In genomic region chr1:149856720-149857119, GRCm38 (mm10) we compare ENCODE assay signal across 8 mouse cellular contexts.
DNase-seq lines count a peak whose midpoint lies in the region; ATAC-seq lines count a peak whose summit lies in the region.

No protein-coding gene starts in this region.

- H3K27me3 ChIP-seq in heart, embryonic 12.5 days (replicated peaks), result no peaks in the 10 kb centered on the region
- no peaks in the 10 kb centered on the region for H3K27me3 ChIP-seq in liver, embryonic 11.5 days (replicated peaks; ENCODE audit: control insufficient read depth, insufficient read depth, low read length)

- no peaks in the 10 kb centered on the region for H3K4me1 ChIP-seq in heart, embryonic 12.5 days (replicated peaks)
- H3K4me1 ChIP-seq in liver, embryonic 11.5 days (replicated peaks; ENCODE audit: control insufficient read depth, insufficient read depth, low read length), result no peaks in the 10 kb centered on the region

- DNase-seq in heart, adult 18-20 months, result peak; percentile 82 to 85
- peak; percentile 80 for DNase-seq in adrenal gland, postnatal 10 days
- peak; percentile 60 for DNase-seq in kidney, adult 9 months
- peak; percentile 46 for DNase-seq in liver, embryonic 11.5 days (ENCODE audit: low spot score)
- peak; percentile 24 for DNase-seq in ovary, postnatal 10 days (ENCODE audit: low spot score)
- peak; percentile 35 for DNase-seq in thymus, postnatal 14 days

- no peak overlapping the region for H3K4me2 ChIP-seq in heart, embryonic 12.5 days
- H3K4me2 ChIP-seq in liver, embryonic 11.5 days, result no peak overlapping the region

- 21% methylated on average over 9 of the region's 9 CpGs for WGBS in heart, embryonic 12.5 days
- 32% methylated on average over 9 of the region's 9 CpGs for WGBS in liver, embryonic 11.5 days

- ATAC-seq in heart, embryonic 12.5 days (ENCODE audit: insufficient number of reproducible peaks, low FRiP score), result no peak
- ATAC-seq in frontal cortex, adult (ENCODE audit: low TSS enrichment), result peak; percentile 94
- ATAC-seq in liver, embryonic 11.5 days (replicated peaks; ENCODE audit: low FRiP score), result no peak; the same call in 1 of the 2 replicates

- no peak overlapping the region for H3K27ac ChIP-seq in heart, embryonic 12.5 days (ENCODE audit: poor library complexity, severe bottlenecking)
- no peak overlapping the region for H3K27ac ChIP-seq in liver, embryonic 11.5 days (ENCODE audit: low read depth, low read length)

- H3K9me3 ChIP-seq in heart, embryonic 12.5 days (replicated peaks), result no peaks in the 10 kb centered on the region
- no peaks in the 10 kb centered on the region for H3K9me3 ChIP-seq in liver, embryonic 11.5 days (ENCODE audit: control insufficient read depth, low read length)

- no peak overlapping the region for H3K9ac ChIP-seq in heart, embryonic 12.5 days
- H3K9ac ChIP-seq in liver, embryonic 11.5 days (ENCODE audit: low read depth, low read length), result no peak overlapping the region

- H3K4me3 ChIP-seq in heart, embryonic 12.5 days, result no peak overlapping the region
- no peak overlapping the region for H3K4me3 ChIP-seq in liver, embryonic 11.5 days (ENCODE audit: low read depth, low read length)

- H3K36me3 ChIP-seq in heart, embryonic 12.5 days, result no peaks in the 10 kb centered on the region
- H3K36me3 ChIP-seq in liver, embryonic 11.5 days (ENCODE audit: control insufficient read depth, insufficient read depth, low read length), result no peaks in the 10 kb centered on the region

Comparison
In these comparisons a context has a peak if more than half of its experiments do, and no peak if none do; other contexts are left out.
1. DNase-seq: peak in every context shown above with its lines; median percentile 84 in heart, adult 18-20 months; 80 in adrenal gland, postnatal 10 days; 60 in kidney, adult 9 months; 46 in liver, embryonic 11.5 days; 35 in thymus, postnatal 14 days; 24 in ovary, postnatal 10 days.